Mouse (Mus musculus): ENCODE results near the gene Gm30191.
"Not testable (repeated sequence)": the region's sequence is repeated elsewhere in the genome, so short reads cannot be mapped to it uniquely, and the experiment has no call there.

Gene Gm30191

GRCm38 (mm10) chr4:134287575-134288025 is 40.9 kb downstream of the Gm30191 start, which contains the start of gene Pdik1l:
TSS of gene Pdik1l (minus strand) at chr4:134287895.
- DNase-seq: peak; percentile 93

GRCm38 (mm10) chr4:134288397-134289256 is 41.9 kb downstream of the Gm30191 start:
- no peak for DNase-seq

GRCm38 (mm10) chr4:134292067-134292466 is 45.3 kb downstream of the Gm30191 start:
- DNase-seq: peak; percentile 83

GRCm38 (mm10) chr4:134293061-134293691 is 46.4 kb downstream of the Gm30191 start:
- DNase-seq: no peak

- DNase-seq: no peak
These were observed 47.0 kb downstream of the Gm30191 start for GRCm38 (mm10) chr4:134293692-134294163.

- not testable (repeated sequence) for DNase-seq
These were observed 49.4 kb downstream of the Gm30191 start for GRCm38 (mm10) chr4:134296096-134296495.

GRCm38 (mm10) chr4:134296523-134296922 is 49.8 kb downstream of the Gm30191 start:
- no peak for DNase-seq

- no peak for DNase-seq
These were observed 50.6 kb downstream of the Gm30191 start for GRCm38 (mm10) chr4:134297369-134297768.

GRCm38 (mm10) chr4:134298626-134299497 is 52.1 kb downstream of the Gm30191 start:
- no peak for DNase-seq

- no peak for DNase-seq
These were observed 52.7 kb downstream of the Gm30191 start for GRCm38 (mm10) chr4:134299498-134299810.
